Mouse (Mus musculus): ENCODE results near the gene Sec31b.

GRCm38 (mm10) chr19:44517996-44518768, 27.5 kb downstream of the Sec31b start:
- no peak for TF ChIP-seq CTCF (IDR thresholded peaks at IDR 0.05; ENCODE audit: extremely low read depth, insufficient read depth, insufficient read length, insufficient replicate concordance)
- TF ChIP-seq POLR2A (IDR thresholded peaks at IDR 0.05; ENCODE audit: low read depth, low read length): no peak
